Mouse (Mus musculus) bone marrow, adult 2 months (tissue): ENCODE data around the gene Rps21.

ENCODE experiments used
- CTCF ChIP-seq: fragments of 200-500 bp; IDR thresholded peaks from 2 replicates; pipeline ENCODE4 v1.5.1; 2011; ENCODE audit warnings: low read length, control low read depth; ENCODE audit not compliant: control insufficient read depth, insufficient read depth
- POLR2A ChIP-seq: fragments of 200-500 bp; IDR thresholded peaks from 2 replicates; pipeline ENCODE4 v1.6.1; 2011; ENCODE audit warnings: low read depth, mild to moderate bottlenecking, control low read depth, low read length, borderline replicate concordance; ENCODE audit not compliant: control insufficient read depth

DNA sequence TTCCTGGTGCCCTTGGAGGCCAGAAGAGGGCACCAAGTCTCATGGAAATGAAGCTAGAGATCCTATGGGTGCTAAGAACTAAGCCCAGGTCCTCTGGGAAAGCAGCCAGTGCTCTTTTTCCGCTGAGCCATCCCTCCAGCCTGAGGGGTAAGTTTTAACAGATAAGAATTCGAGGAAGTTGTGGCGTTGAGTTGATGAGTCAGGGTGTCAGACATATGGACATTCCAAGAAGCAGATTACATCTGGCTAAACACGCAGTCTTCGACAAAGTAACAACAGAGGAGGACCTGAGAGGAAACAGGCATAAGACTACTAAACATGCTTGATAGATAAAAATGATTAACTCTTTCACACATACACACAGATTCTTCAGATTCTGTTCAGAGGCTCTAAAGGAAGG is 18.6 kb upstream of the Rps21 start:
- no peak for TF ChIP-seq POLR2A
- no peak for TF ChIP-seq CTCF
